In genomic region chr5:64681161-64681560, GRCm38 (mm10) we compare ENCODE assay signal across 19 mouse cellular contexts.
"Had no signal": no experiment of that assay in that cellular context is flagged by ENCODE, and none has a peak within 500 bp of the region (broad histone marks: within the 10 kb centered on the region; RNA-seq: fewer than 3 reads in every experiment).

No protein-coding gene starts in this region.

- H3K4me3 ChIP-seq: layer of hippocampus, adult 2 months; liver, embryonic 13.5 days; megakaryocyte, embryonic 14.5 days; midbrain, embryonic 10.5 days; midbrain, embryonic 13.5 days; myocyte; neural tube, embryonic 12.5 days; neural tube, embryonic 15.5 days; stomach, embryonic 15.5 days had no signal

- H3K4me1 ChIP-seq: midbrain, embryonic 13.5 days; neural tube, embryonic 12.5 days; neural tube, embryonic 15.5 days; stomach, embryonic 15.5 days had no signal

- DNase-seq: kidney, adult 2 months; kidney, postnatal 25 days; layer of hippocampus, adult 9-11 months; liver, embryonic 13.5 days; lung, embryonic 14.5 days; right cerebral cortex, adult 18-20 months; right cerebral cortex, postnatal 14 days; right cerebral cortex, postnatal 4 days; thymus, postnatal 4 days had no signal

- H3K36me3 ChIP-seq: liver, embryonic 13.5 days; midbrain, embryonic 10.5 days; midbrain, embryonic 13.5 days; neural tube, embryonic 12.5 days; neural tube, embryonic 15.5 days; stomach, embryonic 15.5 days had no signal

- H3K27me3 ChIP-seq: midbrain, embryonic 13.5 days; neural tube, embryonic 12.5 days; neural tube, embryonic 15.5 days; stomach, embryonic 15.5 days had no signal

- H3K9ac ChIP-seq: liver, embryonic 13.5 days; lung, embryonic 14.5 days; midbrain, embryonic 13.5 days; neural tube, embryonic 12.5 days; neural tube, embryonic 15.5 days; stomach, embryonic 15.5 days had no signal

- H3K9me3 ChIP-seq: liver, embryonic 13.5 days; midbrain, embryonic 13.5 days; neural tube, embryonic 12.5 days; neural tube, embryonic 15.5 days; stomach, embryonic 15.5 days had no signal

- H3K27ac ChIP-seq: kidney, postnatal 0 days; layer of hippocampus, adult 2 months; liver, embryonic 13.5 days; macrophage; midbrain, embryonic 13.5 days; neural tube, embryonic 12.5 days; neural tube, embryonic 15.5 days; stomach, embryonic 15.5 days had no signal
